Comparison of ENCODE assay signal across 8 mouse cellular contexts in the genomic region with DNA sequence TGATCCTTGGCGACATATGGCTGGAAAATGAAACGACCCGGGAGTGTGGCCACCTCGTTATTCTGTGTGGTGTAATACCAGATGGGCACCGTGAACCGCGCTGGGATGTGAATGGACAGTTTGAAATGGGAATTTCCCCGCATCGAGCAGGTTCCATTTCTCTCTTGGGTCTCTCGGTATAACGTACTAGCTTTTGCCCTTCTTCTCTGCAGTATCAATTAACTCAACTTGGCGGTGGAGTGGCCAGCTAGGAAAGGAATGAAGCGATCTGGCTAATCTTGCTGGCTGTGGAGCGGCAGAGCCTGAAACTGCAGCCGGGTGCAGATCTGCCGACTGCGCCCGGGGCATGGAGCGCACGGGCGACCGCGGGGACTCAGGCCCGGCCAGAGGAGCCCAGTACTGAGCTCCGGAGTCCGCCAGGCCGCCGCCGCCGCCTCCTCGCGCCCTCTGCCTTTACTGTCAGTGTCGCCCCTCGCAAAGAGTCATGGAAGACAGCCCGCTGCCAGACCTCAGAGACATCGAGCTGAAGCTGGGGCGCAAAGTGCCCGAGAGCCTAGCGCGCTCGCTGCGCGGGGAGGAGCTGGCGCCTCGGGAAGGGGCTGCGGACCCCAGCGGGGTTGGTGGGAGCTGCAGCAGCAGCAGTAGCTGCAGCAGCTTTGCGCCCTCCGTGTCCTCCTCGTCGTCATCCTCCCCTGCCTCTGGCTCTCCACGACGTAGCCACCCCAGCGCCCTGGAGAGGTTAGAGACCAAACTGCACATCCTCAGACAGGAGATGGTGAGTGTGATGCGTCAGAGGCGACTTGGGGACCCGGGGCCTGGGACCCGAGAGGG. TPM values are rescaled to one million over a fixed set of nuclear protein-coding genes. Genes with fewer than 3 reads are reported as not detected.
DNase-seq lines count a peak whose midpoint lies in the region; ATAC-seq lines count a peak whose summit lies in the region.

No protein-coding gene starts in this region.

- WGBS in hindbrain, embryonic 10.5 days = under 1% methylated on average over 58 of the region's 58 CpGs

- H3K27me3 ChIP-seq in hindbrain, embryonic 10.5 days (ENCODE audit: insufficient read depth, poor library complexity, severe bottlenecking) = no peaks in the 10 kb centered on the region

- ATAC-seq in megakaryocyte-erythroid progenitor cell, adult 5-6 weeks (replicated peaks; ENCODE audit: low FRiP score, low TSS enrichment, poor library complexity, severe bottlenecking) = no peak

- H3K27ac ChIP-seq in hindbrain, embryonic 10.5 days = peak overlapping the region; percentile 87

- H3K4me1 ChIP-seq in hindbrain, embryonic 10.5 days (replicated peaks) = 0 out of 2 replicates have a peak, but pooled peaks cover 5% of the 10 kb centered on the region

- H3K4me3 ChIP-seq in hindbrain, embryonic 10.5 days = peak overlapping the region; percentile 64

- H3K36me3 ChIP-seq in hindbrain, embryonic 10.5 days = no peaks in the 10 kb centered on the region

- peak; percentile 78 for DNase-seq in ZHBTc4 (ENCODE audit: low read depth, low spot score)
- peak; percentile 20 for DNase-seq in cerebellum, adult 8-10 months
- DNase-seq in frontal cortex, adult 2 months (ENCODE audit: extremely low spot score in 1 of 2, low spot score in 1 of 2) = peak; percentile 11 to 48
- peak; percentile 78 for DNase-seq in hindbrain, embryonic 10.5 days (ENCODE audit: low spot score)
- peak; percentile 63 to 75 for DNase-seq in layer of hippocampus, postnatal 14 days (ENCODE audit: low spot score in 2 of 2)
- DNase-seq in lung, postnatal 14 days = peak; percentile 45
- DNase-seq in right cerebral cortex, postnatal 14 days = peak; percentile 45

- H3K9me3 ChIP-seq in hindbrain, embryonic 10.5 days = no peaks in the 10 kb centered on the region

RNA-seq across cellular contexts. Expression of a gene that starts 0.6 kb away (rescaled TPM):
- polyA plus RNA-seq in frontal cortex, adult 2 months (2012; rRNA removed) = 8.8 and 9.5 TPM in 2 replicates
- polyA plus RNA-seq in hindbrain, embryonic 10.5 days (2016; fragmentation: Nextera tagmentation; extraction: Ambion mirVana) = 2.8 and 2.9 TPM in 2 replicates
- total RNA-seq in layer of hippocampus, postnatal 14 days (2021) = 10 to 100 TPM; 18.8 to 20.4 TPM
- not detected in 2 replicates for total RNA-seq in megakaryocyte-erythroid progenitor cell, adult 5-6 weeks (2014; fragmentation: Nextera tagmentation)
- not detected in 2 replicates for total RNA-seq in megakaryocyte-erythroid progenitor cell, adult 5-6 weeks (2017)

Comparison
In these comparisons a context has a peak if more than half of its experiments do, and no peak if none do; other contexts are left out.
1. DNase-seq: peak in every context shown above with its lines; median percentile 78 in ZHBTc4; 78 in hindbrain, embryonic 10.5 days; 69 in layer of hippocampus, postnatal 14 days; 45 in lung, postnatal 14 days; 45 in right cerebral cortex, postnatal 14 days; 30 in frontal cortex, adult 2 months; 20 in cerebellum, adult 8-10 months.
2. RNA of a gene that starts 0.6 kb away (total RNA-seq): 18.8 to 20.4 TPM in layer of hippocampus, postnatal 14 days; not detected in megakaryocyte-erythroid progenitor cell, adult 5-6 weeks; every median in the first group is over 10 times any median in the second.